Mouse (Mus musculus): ENCODE data around the gene Ifit1bl1.

- TF ChIP-seq CTCF (IDR thresholded peaks at IDR 0.05; ENCODE audit: low read depth): peak; percentile 84
- 0 out of 2 replicates have a peak, but pooled peaks have one; percentile 17 for TF ChIP-seq EP300 (IDR thresholded peaks at IDR 0.05; ENCODE audit: low read depth)
These were observed 51.1 kb downstream of the Ifit1bl1 start, which contains the start of gene Ifit2 for GRCm38 (mm10) chr19:34550534-34551223.
